Mouse (Mus musculus): ENCODE results near the gene Fam213a. TPM values are rescaled to one million over a fixed set of nuclear protein-coding genes. Genes with fewer than 3 reads are reported as not detected.
A peak's percentile ranks its signal among the peaks of the same experiment; 100 is the strongest.

The Fam213a gene
- total and polyA plus RNA-seq, 2 experiments from 2014 or later, result 35.3 to 118 TPM

DNA sequence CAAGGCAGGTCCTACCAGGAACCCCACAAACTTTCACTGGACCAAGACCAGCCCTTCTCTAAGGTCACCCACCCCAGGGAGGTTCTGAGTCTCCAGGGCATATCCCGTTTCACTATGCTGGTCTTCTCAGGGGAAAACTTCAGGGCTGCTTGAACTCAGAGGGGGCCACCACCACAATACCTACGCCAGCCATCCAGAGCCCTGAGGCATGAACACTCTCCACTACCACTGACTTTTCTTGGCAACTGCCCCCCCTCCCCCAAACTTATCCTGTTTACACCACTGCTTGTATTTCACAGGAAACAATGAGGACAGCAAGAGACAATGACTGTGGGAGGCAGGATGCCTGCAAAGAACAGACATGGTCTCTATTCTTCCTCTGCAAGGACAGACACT is 54.6 kb downstream of the Fam213a start:
- Histone ChIP-seq H3K4me2 (ENCODE audit: low read depth, low read length) (no peak overlapping the region), H3K4me1 (ENCODE audit: insufficient read depth, low read length) (peaks cover 48% of the 10 kb centered on the region), H3K36me3 (ENCODE audit: insufficient read depth, low read length) (no peaks in the 10 kb centered on the region), H3K9ac (replicated peaks; ENCODE audit: low read length) (no peak overlapping the region), H3K27ac (peak overlapping the region; percentile 58; the same call in 1 of the 2 replicates), H3K9me3 (ENCODE audit: low read length) (no peaks in the 10 kb centered on the region), H3K4me3 (ENCODE audit: low read length) (no peak overlapping the region), H3K27me3 (ENCODE audit: insufficient read depth, low read length) (no peaks in the 10 kb centered on the region)
- ATAC-seq, result no peak
- DNase-seq (ENCODE audit: low spot score), result no peak
- no peak for TF ChIP-seq CTCF (IDR thresholded peaks at IDR 0.05; ENCODE audit: low read depth)
- 66% methylated on average over 2 of the region's 2 CpGs for WGBS

DNA sequence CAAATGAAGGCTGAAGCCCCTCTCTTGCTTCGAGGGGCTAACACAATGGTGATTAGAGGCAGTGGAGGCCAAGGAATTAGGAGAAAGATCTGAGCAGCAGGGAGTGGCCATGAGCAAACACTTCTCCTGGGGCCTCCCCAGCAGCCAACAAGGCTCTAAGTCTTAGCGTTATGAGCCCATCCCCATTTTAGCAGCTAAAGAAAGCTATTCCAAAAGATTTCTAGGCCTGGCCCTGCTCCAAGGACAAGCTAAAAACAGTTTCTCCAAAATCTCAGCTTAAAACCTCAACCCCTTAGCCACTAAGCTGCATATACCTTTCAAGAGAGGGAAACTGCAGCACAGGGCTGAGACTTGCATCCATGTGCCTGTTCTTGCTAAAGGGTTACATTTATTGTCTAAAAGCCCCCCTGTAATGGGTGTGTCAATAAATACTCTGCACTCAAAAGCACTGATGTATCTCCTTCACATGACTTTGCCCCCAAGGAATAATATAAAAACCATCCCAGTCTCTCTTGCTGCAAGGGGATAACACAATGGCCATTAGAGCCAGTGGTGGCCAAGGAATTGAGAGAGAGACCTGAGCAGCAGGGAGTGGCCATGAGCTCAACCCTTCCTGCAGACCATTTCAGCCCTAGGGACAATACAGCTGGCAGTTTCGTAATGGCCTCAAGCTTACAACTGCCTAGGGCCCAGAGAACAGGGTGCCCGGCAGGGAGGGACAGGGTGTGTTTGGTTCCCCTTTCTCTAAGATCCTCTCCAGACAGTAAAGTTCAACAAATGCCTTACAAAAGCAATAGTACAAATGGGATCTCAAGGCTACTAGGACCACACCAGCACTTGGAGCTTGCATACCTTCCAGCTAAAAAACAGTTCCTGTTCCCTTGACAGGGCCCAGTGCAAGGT is 55.3 kb downstream of the Fam213a start:
- DNase-seq (ENCODE audit: low spot score) (no peak), ATAC-seq (no peak)
- 31% methylated on average over 4 of the region's 4 CpGs for WGBS
- TF ChIP-seq CTCF (IDR thresholded peaks at IDR 0.05; ENCODE audit: low read depth), result no peak
- no peak overlapping the region for H3K9ac ChIP-seq (replicated peaks; ENCODE audit: low read length)
- H3K4me1 ChIP-seq (ENCODE audit: insufficient read depth, low read length), result peaks cover 48% of the 10 kb centered on the region
- no peak overlapping the region for H3K4me2 ChIP-seq (ENCODE audit: low read depth, low read length)
- H3K27me3 ChIP-seq (ENCODE audit: insufficient read depth, low read length), result no peaks in the 10 kb centered on the region
- H3K9me3 ChIP-seq (ENCODE audit: low read length), result no peaks in the 10 kb centered on the region
- no peaks in the 10 kb centered on the region for H3K36me3 ChIP-seq (ENCODE audit: insufficient read depth, low read length)
- H3K27ac ChIP-seq, result peak overlapping the region; percentile 58; the same call in 1 of the 2 replicates
- H3K4me3 ChIP-seq (ENCODE audit: low read length), result no peak overlapping the region

DNA sequence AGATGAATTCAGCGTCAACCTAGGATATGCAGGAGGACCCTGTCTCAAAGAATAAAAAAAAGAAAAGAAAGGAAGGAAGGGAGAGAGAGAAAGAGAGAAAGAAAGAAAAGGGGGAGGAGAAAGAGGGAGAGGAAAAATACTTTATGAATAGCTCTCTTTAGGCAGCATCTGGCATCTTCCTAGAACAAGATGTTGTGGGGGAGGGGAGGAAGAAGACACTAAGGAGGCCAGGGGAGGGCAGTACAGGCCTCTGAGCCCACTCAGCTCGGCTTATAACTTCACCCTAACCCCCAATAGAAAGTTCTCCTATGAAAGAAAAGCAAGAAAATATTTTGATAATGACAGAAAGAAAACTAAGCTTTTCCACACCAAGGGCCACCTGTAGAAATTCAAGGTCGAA is 56.0 kb downstream of the Fam213a start:
- Histone ChIP-seq H3K4me3 (ENCODE audit: low read length) (no peak overlapping the region), H3K9ac (replicated peaks; ENCODE audit: low read length) (no peak overlapping the region), H3K9me3 (ENCODE audit: low read length) (no peaks in the 10 kb centered on the region), H3K4me2 (ENCODE audit: low read depth, low read length) (no peak overlapping the region), H3K27ac (peak overlapping the region; percentile 58; the same call in 1 of the 2 replicates), H3K4me1 (ENCODE audit: insufficient read depth, low read length) (peaks cover 48% of the 10 kb centered on the region), H3K27me3 (ENCODE audit: insufficient read depth, low read length) (no peaks in the 10 kb centered on the region), H3K36me3 (ENCODE audit: insufficient read depth, low read length) (no peaks in the 10 kb centered on the region)
- peak; percentile 28 for TF ChIP-seq CTCF (IDR thresholded peaks at IDR 0.05; ENCODE audit: low read depth)
- DNase-seq (ENCODE audit: low spot score) (peak; percentile 65), ATAC-seq (no peak)
- 51% methylated on average over 3 of the region's 3 CpGs for WGBS

DNA sequence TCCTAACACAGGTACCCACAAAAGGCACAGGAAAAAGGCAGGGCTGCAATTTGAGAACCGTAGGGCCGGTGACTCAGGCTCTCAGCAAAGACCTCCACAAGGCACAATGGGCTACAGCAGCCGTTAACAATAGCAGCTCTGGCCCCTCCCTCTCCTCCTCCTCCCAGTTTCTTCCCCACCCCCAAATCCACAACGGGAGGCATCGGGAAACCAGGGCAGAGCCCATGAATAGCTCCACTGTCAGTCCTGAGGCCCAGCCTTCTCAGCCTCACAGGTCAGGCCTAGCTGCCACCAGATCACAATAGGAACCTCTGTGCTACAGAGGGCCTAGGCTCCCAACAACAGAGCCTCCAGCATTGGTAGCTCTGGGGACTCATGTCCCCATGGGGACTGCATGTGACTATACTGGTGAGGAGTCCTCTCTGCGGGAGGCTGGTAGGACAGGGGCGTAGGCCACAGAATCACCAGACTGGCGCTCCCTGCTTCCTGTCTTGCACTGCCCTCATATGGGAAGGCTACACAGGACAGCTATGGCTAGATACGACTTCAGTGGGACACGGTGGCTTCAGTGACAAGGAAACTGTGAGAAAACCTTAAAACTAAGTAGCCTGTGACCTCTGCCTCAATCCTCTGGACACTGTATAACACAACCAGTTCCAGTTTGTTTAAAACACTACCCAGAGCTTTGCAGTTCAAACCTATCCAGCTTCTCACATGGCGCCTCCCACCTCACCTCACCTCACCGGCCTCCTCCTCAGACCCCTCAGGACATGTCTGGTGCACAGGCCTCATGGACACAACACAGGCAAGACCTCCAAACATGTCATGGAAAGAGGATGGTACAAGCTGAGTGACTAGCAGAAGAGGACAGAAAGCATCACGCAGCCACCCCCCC is 57.1 kb downstream of the Fam213a start:
- WGBS, result 19% methylated on average over 13 of the region's 13 CpGs
- ATAC-seq (peak; percentile 91), DNase-seq (ENCODE audit: low spot score) (peak; percentile 68)
- peak overlapping the region; percentile 84 for H3K27ac ChIP-seq
- H3K4me2 ChIP-seq (ENCODE audit: low read depth, low read length), result peak overlapping the region; percentile 32
- no peaks in the 10 kb centered on the region for H3K27me3 ChIP-seq (ENCODE audit: insufficient read depth, low read length)
- peak; percentile 52; the same call in 1 of the 2 replicates for TF ChIP-seq CTCF (IDR thresholded peaks at IDR 0.05; ENCODE audit: low read depth)
- H3K36me3 ChIP-seq (ENCODE audit: insufficient read depth, low read length), result no peaks in the 10 kb centered on the region
- H3K4me1 ChIP-seq (ENCODE audit: insufficient read depth, low read length), result peaks cover 48% of the 10 kb centered on the region
- H3K9ac ChIP-seq (replicated peaks; ENCODE audit: low read length), result peak overlapping the region; percentile 41
- H3K4me3 ChIP-seq (ENCODE audit: low read length), result no peak overlapping the region
- no peaks in the 10 kb centered on the region for H3K9me3 ChIP-seq (ENCODE audit: low read length)

DNA sequence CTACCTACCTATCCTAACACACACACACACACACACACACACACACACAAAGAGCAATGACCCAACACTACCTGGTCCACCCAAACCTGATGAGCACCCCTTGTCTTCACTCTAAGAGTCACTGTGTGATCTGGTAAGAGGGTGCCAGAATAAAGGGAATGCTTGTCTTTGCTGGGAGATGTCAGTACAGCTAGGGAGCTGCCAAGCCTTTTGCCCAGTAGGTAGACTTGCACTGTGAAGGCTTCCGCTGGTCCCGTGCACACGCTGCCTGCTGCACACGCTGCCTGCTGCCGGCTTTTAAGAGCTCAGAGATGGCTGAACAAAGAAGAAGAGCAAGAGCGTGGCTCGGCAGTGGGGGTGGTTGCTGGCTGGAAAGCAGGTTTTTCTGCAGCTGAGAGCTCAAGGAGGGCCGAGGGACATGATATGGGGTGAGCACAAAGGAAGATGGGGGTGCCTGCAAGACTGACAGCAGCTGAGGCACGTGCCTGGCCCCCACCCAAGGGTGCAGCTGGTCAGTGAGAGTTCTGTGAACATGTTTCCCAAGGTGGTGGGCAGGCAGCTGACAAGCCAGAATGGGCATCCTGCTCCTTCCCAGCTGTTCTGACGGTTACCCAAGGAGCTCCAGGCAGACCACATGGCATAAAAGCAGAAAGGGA is 57.9 kb downstream of the Fam213a start:
- Histone ChIP-seq H3K27ac (peak overlapping the region; percentile 84), H3K36me3 (ENCODE audit: insufficient read depth, low read length) (no peaks in the 10 kb centered on the region), H3K27me3 (ENCODE audit: insufficient read depth, low read length) (no peaks in the 10 kb centered on the region), H3K4me1 (ENCODE audit: insufficient read depth, low read length) (peaks cover 50% of the 10 kb centered on the region), H3K4me3 (ENCODE audit: low read length) (no peak overlapping the region), H3K9me3 (ENCODE audit: low read length) (no peaks in the 10 kb centered on the region), H3K4me2 (ENCODE audit: low read depth, low read length) (peak overlapping the region; percentile 32), H3K9ac (replicated peaks; ENCODE audit: low read length) (peak overlapping the region; percentile 41)
- TF ChIP-seq CTCF (IDR thresholded peaks at IDR 0.05; ENCODE audit: low read depth), result no peak
- DNase-seq (ENCODE audit: low spot score) (peak; percentile 77), ATAC-seq (peak; percentile 75)
- whole genome bisulfite sequencing, result 6% methylated on average over 10 of the region's 10 CpGs

DNA sequence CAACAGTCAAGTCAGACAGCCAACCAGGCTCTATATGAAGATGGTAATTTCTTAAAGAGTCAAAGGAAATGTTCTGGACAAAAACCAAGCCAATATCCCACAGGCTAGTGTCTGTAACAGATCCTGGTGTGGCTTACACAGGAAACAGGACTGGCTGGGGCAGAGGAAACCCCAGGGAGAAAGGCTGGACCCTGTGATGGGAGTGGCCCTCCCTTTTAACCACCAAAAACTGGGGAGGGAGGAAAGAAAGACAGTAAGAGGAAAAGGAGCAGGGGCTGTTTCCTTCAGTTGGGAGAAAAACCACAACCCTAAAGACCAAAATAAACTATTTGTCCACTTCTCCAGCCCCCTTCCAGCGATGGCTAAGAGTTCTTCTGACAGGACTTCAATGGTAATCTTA is 58.4 kb downstream of the Fam213a start:
- Histone ChIP-seq H3K9ac (replicated peaks; ENCODE audit: low read length) (peak overlapping the region; percentile 41; the same call in 1 of the 2 replicates), H3K27me3 (ENCODE audit: insufficient read depth, low read length) (no peaks in the 10 kb centered on the region), H3K27ac (peak overlapping the region; percentile 84; the same call in 1 of the 2 replicates), H3K4me2 (ENCODE audit: low read depth, low read length) (no peak overlapping the region), H3K36me3 (ENCODE audit: insufficient read depth, low read length) (no peaks in the 10 kb centered on the region), H3K4me1 (ENCODE audit: insufficient read depth, low read length) (peaks cover 55% of the 10 kb centered on the region), H3K9me3 (ENCODE audit: low read length) (no peaks in the 10 kb centered on the region), H3K4me3 (ENCODE audit: low read length) (no peak overlapping the region)
- 64% methylated on average over 1 of the region's 1 CpGs for WGBS
- TF ChIP-seq CTCF (IDR thresholded peaks at IDR 0.05; ENCODE audit: low read depth), result no peak
- no peak for ATAC-seq
- no peak for DNase-seq (ENCODE audit: low spot score)
